Mouse (Mus musculus) kidney, adult 18-20 months (tissue): ENCODE data around the gene A230050P20Rik.

Source experiments
- DNase-seq: peaks from one replicate; pipeline ENCODE4 v3.0.0; 2021

A230050P20Rik gene

GRCm38 (mm10) chr9:20897736-20898510 is 29.5 kb downstream of the A230050P20Rik start:
- DNase-seq: no peak

GRCm38 (mm10) chr9:20898511-20899073 is 30.1 kb downstream of the A230050P20Rik start, which contains the start of gene Eif3g:
TSS of gene Eif3g (minus strand) at chr9:20898623.
- DNase-seq: peak; percentile 87

GRCm38 (mm10) chr9:20901466-20902173 is 33.2 kb downstream of the A230050P20Rik start:
- peak; percentile 43 for DNase-seq

GRCm38 (mm10) chr9:20902174-20902491 is 33.7 kb downstream of the A230050P20Rik start:
- no peak for DNase-seq

- no peak for DNase-seq
Measured at GRCm38 (mm10) chr9:20909948-20910347, 41.5 kb downstream of the A230050P20Rik start.

GRCm38 (mm10) chr9:20916160-20916559 is 47.7 kb downstream of the A230050P20Rik start:
- DNase-seq: peak; percentile 29

- no peak for DNase-seq
Measured at GRCm38 (mm10) chr9:20923258-20923657, 54.8 kb downstream of the A230050P20Rik start.
